Mouse (Mus musculus) bone marrow macrophage, adult 2 months (primary cell): ENCODE results near the gene Ufc1. TPM values are rescaled to one million over a fixed set of nuclear protein-coding genes. Genes with fewer than 3 reads are reported as not detected.

Experiments
- H3K27ac ChIP-seq: 2 replicates; pipeline ENCODE4 v1.5.1; 2012; ENCODE audit warnings: low read depth, low read length; ENCODE audit not compliant: insufficient read depth
- H3K4me1 ChIP-seq: 2 replicates; pipeline ENCODE4 v1.6.1; 2012; ENCODE audit warnings: low read length; ENCODE audit not compliant: control insufficient read depth, insufficient read depth
- H3K4me3 ChIP-seq: 2 replicates; pipeline ENCODE4 v1.5.1; 2012; ENCODE audit warnings: mild to moderate bottlenecking, low read length, moderate library complexity; ENCODE audit not compliant: insufficient read depth
- CTCF ChIP-seq: IDR thresholded peaks from 2 replicates; pipeline ENCODE4 v1.5.1; 2012; ENCODE audit warnings: low read depth, mild to moderate bottlenecking, low read length, moderate library complexity
- POLR2A ChIP-seq: IDR thresholded peaks from 2 replicates; pipeline ENCODE4 v1.6.1; 2012; ENCODE audit warnings: mild to moderate bottlenecking, low read depth, low read length, borderline replicate concordance
- polyA plus RNA-seq: library from polyadenylated mRNA; stranded (reverse); fragments of >200 nt; gene quantifications from 2 replicates; pipeline ENCODE4 v1.2.4, GENCODE M21; 2012; ENCODE audit not compliant: missing spikeins, insufficient read depth, insufficient read length

Gene Ufc1
- polyA plus RNA-seq, 1 experiment: 97.2 TPM

- Histone ChIP-seq H3K27ac (peak within 1 kb of the TSS; percentile 82), H3K4me3 (peak within 1 kb of the TSS; percentile 82), H3K4me1 (peaks cover 30% of the 10 kb centered on the region)
- TF ChIP-seq POLR2A (no peak), CTCF (no peak)
Measured at GRCm38 (mm10) chr1:171280916-171281527, 13.8 kb downstream of the Ufc1 start, which contains the start of gene Ppox. TSS of gene Ppox (minus strand) at chr1:171281186.

GRCm38 (mm10) chr1:171280250-171280915, 14.4 kb downstream of the Ufc1 start:
- H3K27ac ChIP-seq: peak overlapping the region; percentile 12; the same call in 1 of the 2 replicates
- H3K4me1 ChIP-seq: peaks cover 28% of the 10 kb centered on the region
- no peak for TF ChIP-seq CTCF
- TF ChIP-seq POLR2A: no peak
- peak overlapping the region; percentile 74 for H3K4me3 ChIP-seq

GRCm38 (mm10) chr1:171279721-171280120, 15.1 kb downstream of the Ufc1 start:
- peak overlapping the region; percentile 74; the same call in 1 of the 2 replicates for H3K4me3 ChIP-seq

GRCm38 (mm10) chr1:171279012-171279705, 15.7 kb downstream of the Ufc1 start:
- Histone ChIP-seq H3K4me1 (peaks cover 20% of the 10 kb centered on the region), H3K27ac (no peak overlapping the region), H3K4me3 (no peak overlapping the region)
- TF ChIP-seq CTCF: no peak
- TF ChIP-seq POLR2A: no peak

More at GRCm38 (mm10) chr1:171279721-171280120, 15.1 kb downstream of the Ufc1 start:
- H3K4me1 ChIP-seq: peaks cover 24% of the 10 kb centered on the region
- H3K27ac ChIP-seq: no peak overlapping the region
- TF ChIP-seq POLR2A (no peak), CTCF (no peak)

- Histone ChIP-seq H3K27ac (no peak overlapping the region), H3K4me1 (peaks cover 14% of the 10 kb centered on the region), H3K4me3 (no peak overlapping the region)
- no peak for TF ChIP-seq POLR2A
- TF ChIP-seq CTCF: no peak
Measured at GRCm38 (mm10) chr1:171278436-171278835, 16.4 kb downstream of the Ufc1 start.

GRCm38 (mm10) chr1:171277736-171278135, 17.1 kb downstream of the Ufc1 start:
- no peak overlapping the region for H3K4me3 ChIP-seq
- H3K4me1 ChIP-seq: peaks cover 14% of the 10 kb centered on the region
- no peak for TF ChIP-seq POLR2A
- no peak for TF ChIP-seq CTCF
- no peak overlapping the region for H3K27ac ChIP-seq

GRCm38 (mm10) chr1:171276110-171276748, 18.6 kb downstream of the Ufc1 start:
- TF ChIP-seq CTCF: no peak
- no peak for TF ChIP-seq POLR2A
- peaks cover 19% of the 10 kb centered on the region for H3K4me1 ChIP-seq
- H3K27ac ChIP-seq: no peak overlapping the region
- no peak overlapping the region for H3K4me3 ChIP-seq

- H3K27ac ChIP-seq: no peak overlapping the region
- no peak overlapping the region for H3K4me3 ChIP-seq
- TF ChIP-seq CTCF (no peak), POLR2A (no peak)
- peaks cover 21% of the 10 kb centered on the region for H3K4me1 ChIP-seq
Measured at GRCm38 (mm10) chr1:171275144-171275734, 19.6 kb downstream of the Ufc1 start.

- Histone ChIP-seq H3K4me1 (peaks cover 25% of the 10 kb centered on the region), H3K4me3 (no peak overlapping the region), H3K27ac (no peak overlapping the region)
- TF ChIP-seq CTCF: no peak
- TF ChIP-seq POLR2A: no peak
Measured at GRCm38 (mm10) chr1:171274171-171274570, 20.7 kb downstream of the Ufc1 start.
